Mouse (Mus musculus) hindbrain, embryonic 16.5 days (tissue): ENCODE results near the gene Gabrr2. TPM values are rescaled to one million over a fixed set of nuclear protein-coding genes. Genes with fewer than 3 reads are reported as not detected.
A peak's percentile ranks its signal among the peaks of the same experiment; 100 is the strongest.
"Not testable (repeated sequence)": the region's sequence is repeated elsewhere in the genome, so short reads cannot be mapped to it uniquely, and the experiment has no call there.

Experiments used
- ATAC-seq: fragments of 200-750 bp; cut with Nextera tagmentation; 2 replicates; pipeline ENCODE4 v1.8.0; 2017; ENCODE audit warnings: moderate TSS enrichment, moderate library complexity
- H3K27ac ChIP-seq: fragments of 300-500 bp; sonication (generic); 2 replicates; pipeline ENCODE4 v1.5.1; 2014; ENCODE audit warnings: low read depth, mild to moderate bottlenecking, control low read depth, low read length, moderate library complexity
- H3K27me3 ChIP-seq: fragments of 300-500 bp; sonication (generic); replicated peaks from 2 replicates; pipeline ENCODE4 v1.6.1; 2014; ENCODE audit warnings: low read length; ENCODE audit not compliant: control insufficient read depth, insufficient read depth
- H3K36me3 ChIP-seq: fragments of 300-500 bp; sonication (generic); 2 replicates; pipeline ENCODE4 v1.6.1; 2014; ENCODE audit warnings: mild to moderate bottlenecking, low read length, moderate library complexity, mixed read lengths; ENCODE audit not compliant: control insufficient read depth, insufficient read depth
- H3K4me1 ChIP-seq: fragments of 300-500 bp; sonication (generic); 2 replicates; pipeline ENCODE4 v1.6.1; 2014; ENCODE audit warnings: low read depth, low read length; ENCODE audit not compliant: control insufficient read depth, insufficient read depth
- H3K4me2 ChIP-seq: fragments of 300-500 bp; sonication (generic); 2 replicates; pipeline ENCODE4 v1.6.1; 2014; ENCODE audit warnings: mild to moderate bottlenecking, low read length, control low read depth, moderate library complexity
- H3K4me3 ChIP-seq: fragments of 300-500 bp; sonication (generic); 2 replicates; pipeline ENCODE4 v1.5.1; 2014; ENCODE audit warnings: mild to moderate bottlenecking, low read length, control low read depth, moderate library complexity
- H3K9ac ChIP-seq: fragments of 300-500 bp; sonication (generic); 2 replicates; pipeline ENCODE4 v1.6.1; 2014; ENCODE audit warnings: low read depth, mild to moderate bottlenecking, control low read depth, low read length, moderate library complexity
- H3K9me3 ChIP-seq: fragments of 300-500 bp; sonication (generic); 2 replicates; pipeline ENCODE4 v1.6.1; 2014; ENCODE audit warnings: mild to moderate bottlenecking, low read length, moderate library complexity; ENCODE audit not compliant: control insufficient read depth
- WGBS: fragments of 180-500 bp; shearing (Covaris S2); extraction: QIAGEN DNeasy Blood & Tissue Kit; methylation state at CpG from one replicate; pipeline ENCODE4 v1.1.7; 2014; 5-methylcytosine and 5-hydroxymethylcytosine counted together
- polyA plus RNA-seq: library from polyadenylated mRNA; unstranded; fragments of >200 nt; fragmentation: Nextera tagmentation; extraction: Ambion mirVana; gene quantifications from 2 replicates; pipeline ENCODE4 v1.2.1, GENCODE M21; 2015

Gabrr2 gene
- polyA plus RNA-seq, 1 experiment from 2014 or later = 0.15 TPM

- not testable (repeated sequence) for H3K4me3 ChIP-seq, H3K27me3 ChIP-seq, H3K9ac ChIP-seq, H3K4me2 ChIP-seq, ATAC-seq, H3K36me3 ChIP-seq, H3K4me1 ChIP-seq, H3K27ac ChIP-seq, H3K9me3 ChIP-seq
- WGBS = 6% methylated on average over 3 of the region's 3 CpGs
Measured at GRCm38 (mm10) chr4:33119118-33119517, 56.3 kb downstream of the Gabrr2 start.

- no peaks in the 10 kb centered on the region for H3K27me3 ChIP-seq
- H3K27ac ChIP-seq = no peak overlapping the region
- H3K4me3 ChIP-seq = no peak overlapping the region
- H3K4me2 ChIP-seq = no peak overlapping the region
- WGBS = 87% methylated on average over 6 of the region's 6 CpGs
- H3K9me3 ChIP-seq = no peaks in the 10 kb centered on the region
- no peak for ATAC-seq
- no peaks in the 10 kb centered on the region for H3K4me1 ChIP-seq
- no peak overlapping the region for H3K9ac ChIP-seq
- H3K36me3 ChIP-seq = no peaks in the 10 kb centered on the region
Measured at GRCm38 (mm10) chr4:33124493-33124892, 61.7 kb downstream of the Gabrr2 start.

GRCm38 (mm10) chr4:33125409-33126084 is 62.7 kb downstream of the Gabrr2 start:
- peak; percentile 71; the same call in 1 of the 2 replicates for ATAC-seq
- Histone ChIP-seq H3K4me1 (no peaks in the 10 kb centered on the region), H3K9me3 (no peaks in the 10 kb centered on the region)

DNA sequence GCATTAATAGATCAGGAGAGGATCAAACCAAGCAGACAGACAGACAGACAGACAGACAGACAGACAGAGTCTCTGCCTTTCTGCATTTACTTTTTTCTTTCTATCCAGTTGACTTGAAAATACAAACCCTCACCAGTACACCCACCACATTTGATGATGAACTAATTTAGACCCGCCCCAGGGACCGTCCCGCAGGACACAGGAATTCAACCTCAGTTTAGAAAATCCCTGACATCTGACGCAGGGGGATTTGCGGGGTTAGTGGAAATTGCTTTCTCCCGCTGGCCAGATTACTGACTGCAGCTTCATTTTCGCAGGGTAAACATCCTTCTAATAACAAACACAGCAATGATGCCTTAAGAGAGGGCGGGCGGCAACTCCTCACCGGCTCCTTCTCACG is 69.4 kb downstream of the Gabrr2 start, which contains the start of gene Gabrr1:
Gene Gabrr1, plus strand, starts transcription at position 301 of the 400 bp plus-strand sequence.
- Histone ChIP-seq H3K36me3 (no peaks in the 10 kb centered on the region), H3K4me3 (no peak within 1 kb of the TSS), H3K27ac (no peak within 1 kb of the TSS), H3K4me1 (no peaks in the 10 kb centered on the region), H3K4me2 (no peak within 1 kb of the TSS), H3K9ac (no peak within 1 kb of the TSS), H3K9me3 (no peaks in the 10 kb centered on the region), H3K27me3 (no peaks in the 10 kb centered on the region)
- ATAC-seq = no peak
- 79% methylated on average over 11 of the region's 11 CpGs for WGBS

More at GRCm38 (mm10) chr4:33125409-33126084, 62.7 kb downstream of the Gabrr2 start:
- Histone ChIP-seq H3K27ac (no peak overlapping the region), H3K4me3 (no peak overlapping the region), H3K9ac (no peak overlapping the region), H3K4me2 (no peak overlapping the region), H3K27me3 (no peaks in the 10 kb centered on the region), H3K36me3 (no peaks in the 10 kb centered on the region)
- 53% methylated on average over 10 of the region's 10 CpGs for WGBS

Other genes with a start within 250 kb of the Gabrr2 start
- gene Ankrd6, start 112.2 kb upstream of the Gabrr2 start, polyA plus RNA-seq = 22.2 and 27.1 TPM in 2 replicates
- 31.1 and 31.3 TPM in 2 replicates for gene Rragd, start 80.0 kb upstream of the Gabrr2 start, polyA plus RNA-seq
- 69.5 and 72.4 TPM in 2 replicates for gene Ube2j1, start 31.6 kb upstream of the Gabrr2 start, polyA plus RNA-seq
- gene Gabrr1, start 69.5 kb downstream of the Gabrr2 start, polyA plus RNA-seq = 0.25 and 0.32 TPM in 2 replicates
- gene Pm20d2, start 126.7 kb downstream of the Gabrr2 start, polyA plus RNA-seq = 1.9 and 2.0 TPM in 2 replicates
- gene Srsf12, start 146.0 kb downstream of the Gabrr2 start, polyA plus RNA-seq = 74.5 and 79.2 TPM in 2 replicates
- 44.9 and 46.7 TPM in 2 replicates for gene Pnrc1, start 227.2 kb downstream of the Gabrr2 start, polyA plus RNA-seq
- gene Rngtt, start 247.3 kb downstream of the Gabrr2 start, polyA plus RNA-seq = 19.2 and 20.2 TPM in 2 replicates